ENCODE assay signal across 22 mouse cellular contexts in the genomic region with DNA sequence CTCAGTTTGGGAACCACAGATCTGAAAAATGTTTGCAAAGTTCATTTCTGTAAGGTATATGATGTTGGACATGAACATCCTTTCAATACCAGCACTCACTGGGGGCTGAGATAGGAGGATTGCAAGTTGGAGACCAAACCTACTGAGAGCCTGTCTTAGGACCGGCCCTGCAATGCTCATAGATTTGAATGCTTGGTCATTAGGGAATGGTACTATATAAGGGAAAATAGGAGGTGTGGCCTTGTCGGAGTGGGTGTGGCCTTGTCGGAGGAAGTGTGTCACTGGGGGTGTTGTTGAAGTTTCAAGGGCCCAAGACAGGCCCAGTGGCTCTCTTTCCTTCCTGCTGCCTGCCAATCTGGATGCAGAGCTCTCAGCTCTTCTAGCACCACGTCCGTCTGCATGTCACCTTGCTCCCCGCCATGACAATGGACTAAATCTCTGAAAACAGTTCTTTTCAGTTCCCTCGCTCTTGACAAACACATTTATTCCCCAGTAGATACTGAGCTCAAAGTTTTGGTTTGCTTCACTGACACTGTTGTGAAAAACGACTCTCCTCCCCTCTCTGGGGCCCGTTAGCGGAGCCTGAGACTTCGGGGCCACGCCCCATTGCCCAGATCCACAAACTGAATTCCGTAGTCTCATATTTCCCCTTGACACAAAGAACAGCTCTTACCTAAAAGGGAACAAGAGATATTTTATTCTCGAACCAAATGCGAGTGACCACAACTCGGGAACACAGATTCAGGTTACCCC. TPM values are rescaled to one million over a fixed set of nuclear protein-coding genes. Genes with fewer than 3 reads are reported as not detected.
A peak's percentile ranks its signal among the peaks of the same experiment; 100 is the strongest.
DNase-seq lines count a peak whose midpoint lies in the region; ATAC-seq and TF ChIP-seq lines count a peak whose summit lies in the region.
"Had no signal": no experiment of that assay in that cellular context is flagged by ENCODE, and none has a peak within 500 bp of the region (broad histone marks: within the 10 kb centered on the region; RNA-seq: fewer than 3 reads in every experiment).

No protein-coding gene starts in this region.

- peak; percentile 59 for DNase-seq in heart, adult 11 months
- DNase-seq in heart, postnatal 4 days, result no peak
- DNase-seq in kidney, postnatal 4 days, result no peak
- DNase-seq in cerebellum, postnatal 25 days, result no peak
- DNase-seq: adrenal gland, adult 8-10 months; adrenal gland, postnatal 36 days; cerebellum, adult 2 months; cerebellum, postnatal 10 days; embryo, embryonic 11 days; gastrocnemius, postnatal 10 days; heart, adult 2 months; heart, postnatal 36 days had no signal

- H3K27me3 ChIP-seq in kidney, embryonic 16.5 days (ENCODE audit: insufficient read depth, low read length), result no peaks in the 10 kb centered on the region
- H3K27me3 ChIP-seq in E14TG2a.4 (ENCODE audit: insufficient read depth, low read length), result no peaks in the 10 kb centered on the region
- no peaks in the 10 kb centered on the region for H3K27me3 ChIP-seq in embryonic facial prominence, embryonic 13.5 days
- H3K27me3 ChIP-seq: forebrain, embryonic 15.5 days; heart, embryonic 12.5 days; hindbrain, embryonic 13.5 days; Patski had no signal

- no peaks in the 10 kb centered on the region for H3K9me3 ChIP-seq in kidney, embryonic 16.5 days (ENCODE audit: low read length)
- H3K9me3 ChIP-seq in E14TG2a.4 (ENCODE audit: low read length), result no peaks in the 10 kb centered on the region
- H3K9me3 ChIP-seq in embryonic facial prominence, embryonic 13.5 days, result no peaks in the 10 kb centered on the region
- H3K9me3 ChIP-seq: forebrain, embryonic 15.5 days; heart, embryonic 12.5 days; hindbrain, embryonic 13.5 days had no signal

- peak; percentile 62; the same call in 1 of the 2 replicates for ATAC-seq in kidney, embryonic 16.5 days (ENCODE audit: low FRiP score, low TSS enrichment)
- ATAC-seq in embryonic facial prominence, embryonic 13.5 days (ENCODE audit: insufficient number of reproducible peaks, insufficient read depth, low FRiP score, low TSS enrichment, low read depth), result no peak
- no peak for ATAC-seq in frontal cortex, adult (ENCODE audit: low TSS enrichment)
- ATAC-seq: forebrain, embryonic 15.5 days; hindbrain, postnatal 0 days; Patski had no signal

- H3K4me3 ChIP-seq in kidney, embryonic 16.5 days (ENCODE audit: low read length), result no peak overlapping the region
- peak overlapping the region; percentile 49 for H3K4me3 ChIP-seq in E14TG2a.4 (replicated peaks; ENCODE audit: low read length)
- H3K4me3 ChIP-seq in embryonic facial prominence, embryonic 13.5 days, result no peak overlapping the region
- H3K4me3 ChIP-seq: forebrain, embryonic 15.5 days; heart, adult 2 months; heart, embryonic 12.5 days; hindbrain, embryonic 13.5 days had no signal

- no peak overlapping the region for H3K9ac ChIP-seq in kidney, embryonic 16.5 days (replicated peaks; ENCODE audit: low read length)
- H3K9ac ChIP-seq in embryonic facial prominence, embryonic 13.5 days, result no peak overlapping the region
- H3K9ac ChIP-seq: forebrain, embryonic 15.5 days; heart, embryonic 12.5 days; hindbrain, embryonic 13.5 days had no signal

- 0 out of 2 replicates have a peak, but pooled peaks cover 3% of the 10 kb centered on the region for H3K4me1 ChIP-seq in kidney, embryonic 16.5 days (ENCODE audit: insufficient read depth, low read length)
- H3K4me1 ChIP-seq in E14TG2a.4 (replicated peaks; ENCODE audit: low read depth, low read length), result peaks cover 18% of the 10 kb centered on the region
- 0 out of 2 replicates have a peak, but pooled peaks cover 4% of the 10 kb centered on the region for H3K4me1 ChIP-seq in embryonic facial prominence, embryonic 13.5 days
- H3K4me1 ChIP-seq: forebrain, embryonic 15.5 days; heart, embryonic 12.5 days; hindbrain, embryonic 13.5 days had no signal

- H3K36me3 ChIP-seq in kidney, embryonic 16.5 days (ENCODE audit: insufficient read depth, low read length), result no peaks in the 10 kb centered on the region
- H3K36me3 ChIP-seq in E14TG2a.4 (ENCODE audit: insufficient read depth, low read length), result no peaks in the 10 kb centered on the region
- H3K36me3 ChIP-seq in embryonic facial prominence, embryonic 13.5 days, result no peaks in the 10 kb centered on the region
- H3K36me3 ChIP-seq: forebrain, embryonic 15.5 days; heart, embryonic 12.5 days; hindbrain, embryonic 13.5 days had no signal

- no peak for TF ChIP-seq CTCF in E14TG2a.4 (conservative IDR thresholded peaks at IDR 0.05; ENCODE audit: low read length)

- 49% methylated on average over 16 of the region's 16 CpGs for WGBS in kidney, embryonic 16.5 days
- 71% methylated on average over 16 of the region's 16 CpGs for WGBS in embryonic facial prominence, embryonic 13.5 days

- H3K27ac ChIP-seq in kidney, embryonic 16.5 days (ENCODE audit: low read length), result no peak overlapping the region
- peak overlapping the region; percentile 57; the same call in 1 of the 2 replicates for H3K27ac ChIP-seq in embryonic facial prominence, embryonic 13.5 days
- H3K27ac ChIP-seq: forebrain, embryonic 15.5 days; heart, adult 2 months; hindbrain, embryonic 13.5 days; hindbrain, postnatal 0 days had no signal

- peak overlapping the region; percentile 32 for H3K4me2 ChIP-seq in kidney, embryonic 16.5 days (replicated peaks; ENCODE audit: low read depth, low read length)
- H3K4me2 ChIP-seq in embryonic facial prominence, embryonic 13.5 days, result no peak overlapping the region
- H3K4me2 ChIP-seq: forebrain, embryonic 15.5 days; heart, embryonic 12.5 days; hindbrain, embryonic 13.5 days had no signal

RNA-seq across cellular contexts. Expression of a gene that starts 24.3 kb away (rescaled TPM):
- 1 to 10 TPM; 2.2 to 3.8 TPM for total RNA-seq in heart, postnatal 4 days (2021)
- 15.8 and 16.0 TPM in 2 replicates for polyA plus RNA-seq in kidney, embryonic 16.5 days (2015; fragmentation: Nextera tagmentation; extraction: Ambion mirVana)
- 5.6 and 7.3 TPM in 2 replicates for polyA plus RNA-seq in embryonic facial prominence, embryonic 13.5 days (2015; fragmentation: Nextera tagmentation; extraction: Ambion mirVana)
- polyA plus RNA-seq: C2C12 had no signal
